Mouse (Mus musculus) cerebellum, adult 2 months (tissue): ENCODE measurements at regions not wholly inside any gene's neighbourhood (a gene's known extent, or its start where the extent isn't known, plus 50 kb on each side); places are given as distances from the start of the nearest gene placed in this dataset.

ENCODE experiments used
- DNase-seq, 2 experiments: peaks; one replicate each; pipeline ENCODE4 v3.0.0; 2021
- H3K27ac ChIP-seq: fragments of 200-500 bp; 2 replicates; pipeline ENCODE4 v1.5.1; 2012; ENCODE audit warnings: low read length, control low read depth, inconsistent platforms; ENCODE audit not compliant: insufficient read depth
- H3K27me3 ChIP-seq: fragments of 200-500 bp; 2 replicates; pipeline ENCODE4 v1.6.1; 2012; ENCODE audit warnings: inconsistent platforms, mild to moderate bottlenecking, low read length, moderate library complexity; ENCODE audit not compliant: control insufficient read depth, insufficient read depth
- H3K4me1 ChIP-seq: fragments of 200-500 bp; 2 replicates; pipeline ENCODE4 v1.6.1; 2011; ENCODE audit warnings: low read length; ENCODE audit not compliant: control insufficient read depth, insufficient read depth
- H3K4me3 ChIP-seq: fragments of 200-500 bp; replicated peaks from 2 replicates; pipeline ENCODE3; 2011; ENCODE audit warnings: mild to moderate bottlenecking, low read depth, low read length, control low read depth; ENCODE audit not compliant: insufficient read depth
- CTCF ChIP-seq: fragments of 200-500 bp; IDR thresholded peaks from 2 replicates; pipeline ENCODE4 v1.5.1; 2011; ENCODE audit warnings: low read depth, mild to moderate bottlenecking, control low read depth, low read length, moderate library complexity, borderline replicate concordance; ENCODE audit not compliant: insufficient read depth
- POLR2A ChIP-seq: fragments of 200-500 bp; IDR thresholded peaks from 2 replicates; pipeline ENCODE4 v1.6.1; 2011; ENCODE audit warnings: low read length, control low read depth, borderline replicate concordance; ENCODE audit not compliant: insufficient read depth
- WGBS: fragments of 180-500 bp; shearing (Covaris S2); methylation state at CpG from one replicate; pipeline ENCODE4 v1.1.7; 2018; 5-methylcytosine and 5-hydroxymethylcytosine counted together

GRCm38 (mm10) chr13:97510431-97511261, 249.8 kb downstream of the Gm10260 start:
- H3K27ac ChIP-seq = no peak overlapping the region
- no peak for DNase-seq
- no peaks in the 10 kb centered on the region for H3K4me1 ChIP-seq
- no peak overlapping the region for H3K4me3 ChIP-seq
- WGBS = 78% methylated on average over 10 of the region's 10 CpGs
- TF ChIP-seq CTCF (no peak), POLR2A (no peak)
- H3K27me3 ChIP-seq = no peaks in the 10 kb centered on the region

GRCm38 (mm10) chr13:97504949-97505348, 255.5 kb downstream of the Gm10260 start:
- TF ChIP-seq POLR2A = no peak
- TF ChIP-seq CTCF = no peak
- WGBS = 78% methylated on average over 5 of the region's 5 CpGs

DNA sequence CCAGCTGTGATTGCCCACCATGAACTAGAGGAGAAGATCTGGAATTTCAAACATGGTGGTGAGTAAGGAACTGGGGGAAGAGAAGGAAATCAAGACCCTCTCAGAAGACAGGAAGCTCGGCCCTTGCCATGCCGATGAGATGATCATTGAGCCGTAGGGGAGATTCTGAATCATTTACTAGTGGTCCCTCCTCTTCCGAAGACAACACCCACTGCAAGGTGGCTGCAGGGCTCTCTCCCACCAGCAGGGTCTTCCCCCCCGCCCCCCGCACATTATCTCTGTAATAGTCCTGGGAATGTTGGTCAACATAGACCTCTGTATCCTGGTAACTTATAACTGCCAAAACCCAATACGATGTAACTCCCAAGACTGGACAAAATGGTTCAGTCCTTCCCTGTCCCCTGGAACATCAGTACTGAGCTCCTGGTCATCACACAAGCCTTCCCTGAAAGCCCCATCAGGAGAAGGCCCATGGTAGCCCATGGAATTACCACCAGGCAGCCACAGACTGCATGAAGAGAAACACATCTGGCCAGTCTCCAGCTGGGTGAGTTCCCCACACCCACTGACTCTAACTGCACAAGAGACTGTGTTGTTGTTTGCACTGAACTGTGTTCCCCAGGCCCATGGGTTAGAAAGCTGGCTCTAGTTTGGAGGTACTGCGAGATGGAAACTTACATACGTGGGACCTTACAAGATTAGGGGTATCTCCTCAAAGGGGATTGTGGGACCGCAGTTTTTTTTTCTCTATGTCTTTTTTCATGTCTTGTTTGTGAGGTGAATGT, 256.3 kb downstream of the Gm10260 start:
- H3K27ac ChIP-seq = no peak overlapping the region
- TF ChIP-seq CTCF = no peak
- TF ChIP-seq POLR2A = no peak
- no peak overlapping the region for H3K4me3 ChIP-seq
- H3K27me3 ChIP-seq = no peaks in the 10 kb centered on the region
- 98% methylated on average over 10 of the region's 10 CpGs for WGBS
- no peak for DNase-seq
- H3K4me1 ChIP-seq = no peaks in the 10 kb centered on the region

More at GRCm38 (mm10) chr13:97504949-97505348, 255.5 kb downstream of the Gm10260 start:
- DNase-seq = no peak
- H3K4me3 ChIP-seq = no peak overlapping the region
- no peaks in the 10 kb centered on the region for H3K4me1 ChIP-seq
- H3K27me3 ChIP-seq = no peaks in the 10 kb centered on the region
- no peak overlapping the region for H3K27ac ChIP-seq

DNA sequence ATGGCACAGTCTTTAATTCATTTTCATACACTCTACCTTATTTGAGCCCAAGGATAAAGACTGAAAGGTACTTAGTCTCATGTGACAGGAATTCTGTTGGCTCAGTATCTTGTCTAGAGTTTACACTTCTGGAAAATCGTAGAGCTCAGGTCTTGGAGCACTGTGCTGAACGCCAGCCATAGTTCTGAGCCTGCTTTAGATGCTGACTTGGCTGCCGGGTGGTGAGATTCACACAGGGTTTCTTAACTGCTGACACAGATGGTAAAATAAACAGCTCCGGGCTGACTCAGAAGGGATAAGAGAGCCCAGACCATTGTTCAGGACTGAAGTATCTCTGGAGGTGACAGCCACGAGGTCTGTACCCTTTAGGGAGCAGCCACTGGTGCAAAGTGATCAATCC, 257.0 kb downstream of the Gm10260 start:
- 86% methylated on average over 5 of the region's 5 CpGs for WGBS
- no peak for DNase-seq
- Histone ChIP-seq H3K4me3 (no peak overlapping the region), H3K4me1 (no peaks in the 10 kb centered on the region), H3K27me3 (no peaks in the 10 kb centered on the region), H3K27ac (no peak overlapping the region)
- no peak for TF ChIP-seq POLR2A
- no peak for TF ChIP-seq CTCF

- Histone ChIP-seq H3K4me3 (no peak overlapping the region), H3K4me1 (no peaks in the 10 kb centered on the region), H3K27me3 (no peaks in the 10 kb centered on the region; the same call in 1 of the 2 replicates), H3K27ac (no peak overlapping the region)
- WGBS = 64% methylated on average over 8 of the region's 8 CpGs
- DNase-seq = no peak
- TF ChIP-seq POLR2A (no peak), CTCF (no peak)
Measured at GRCm38 (mm10) chr13:97500155-97500554, 259.2 kb downstream of the Enc1 start.

DNA sequence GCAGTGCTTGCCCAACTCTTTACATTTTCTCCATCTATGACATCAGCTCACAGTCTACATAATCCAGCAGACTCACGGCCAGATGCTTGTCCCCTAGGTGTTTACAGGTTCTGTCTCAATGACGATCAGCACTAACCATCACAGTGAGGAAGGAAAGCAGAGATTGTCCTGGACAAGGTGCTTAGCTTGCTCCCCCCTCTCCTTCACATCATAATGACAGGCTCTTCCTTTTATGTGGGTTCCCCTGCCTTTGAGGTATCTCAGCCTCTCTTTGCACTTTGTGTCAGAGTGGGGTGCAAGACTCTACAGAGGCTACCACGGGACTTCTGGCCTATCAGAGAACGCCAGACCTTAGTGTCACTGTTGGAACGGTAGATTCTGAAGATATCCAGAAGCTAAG, 258.1 kb downstream of the Enc1 start:
- WGBS = 93% methylated on average over 5 of the region's 5 CpGs

GRCm38 (mm10) chr13:97497928-97498327, 257.0 kb downstream of the Enc1 start:
- 95% methylated on average over 5 of the region's 5 CpGs for WGBS
- Histone ChIP-seq H3K27ac (no peak overlapping the region), H3K27me3 (no peaks in the 10 kb centered on the region; the same call in 1 of the 2 replicates), H3K4me1 (peaks cover 5% of the 10 kb centered on the region; the same call in 1 of the 2 replicates), H3K4me3 (no peak overlapping the region)
- DNase-seq = no peak
- TF ChIP-seq POLR2A = no peak
- no peak for TF ChIP-seq CTCF

More for the DNA sequence above, 258.1 kb downstream of the Enc1 start:
- no peak for TF ChIP-seq POLR2A
- TF ChIP-seq CTCF = no peak
- no peak for DNase-seq
- Histone ChIP-seq H3K27ac (no peak overlapping the region), H3K4me1 (no peaks in the 10 kb centered on the region), H3K4me3 (no peak overlapping the region), H3K27me3 (no peaks in the 10 kb centered on the region; the same call in 1 of the 2 replicates)

- no peak for DNase-seq
- WGBS = 96% methylated on average over 2 of the region's 2 CpGs
- Histone ChIP-seq H3K4me3 (no peak overlapping the region), H3K4me1 (peaks cover 5% of the 10 kb centered on the region; the same call in 1 of the 2 replicates), H3K27me3 (no peaks in the 10 kb centered on the region; the same call in 1 of the 2 replicates), H3K27ac (no peak overlapping the region)
- no peak for TF ChIP-seq POLR2A
- no peak for TF ChIP-seq CTCF
Measured at GRCm38 (mm10) chr13:97494770-97495169, 253.9 kb downstream of the Enc1 start.
